Mouse (Mus musculus) intestine, postnatal 0 days (tissue): Measurements from ENCODE around the gene Repin1. TPM values are rescaled to one million over a fixed set of nuclear protein-coding genes. Genes with fewer than 3 reads are reported as not detected.

ENCODE experiments used
- ATAC-seq: fragments of 200-750 bp; cut with Nextera tagmentation; 2 replicates; pipeline ENCODE4 v1.8.0; 2017; ENCODE audit warnings: mild to moderate bottlenecking, moderate TSS enrichment, moderate library complexity
- H3K27ac ChIP-seq: fragments of 300-500 bp; sonication (generic); 2 replicates; pipeline ENCODE4 v1.5.1; 2014; ENCODE audit warnings: mild to moderate bottlenecking, low read depth, low read length, moderate library complexity
- H3K27me3 ChIP-seq: fragments of 300-500 bp; sonication (generic); replicated peaks from 2 replicates; pipeline ENCODE4 v1.6.1; 2014; ENCODE audit warnings: low read length, mixed read lengths; ENCODE audit not compliant: control insufficient read depth, insufficient read depth
- H3K36me3 ChIP-seq: fragments of 300-500 bp; sonication (generic); 2 replicates; pipeline ENCODE4 v1.6.1; 2014; ENCODE audit warnings: mild to moderate bottlenecking, moderate library complexity; ENCODE audit not compliant: control insufficient read depth, insufficient read depth
- H3K4me1 ChIP-seq: fragments of 300-500 bp; sonication (generic); replicated peaks from 2 replicates; pipeline ENCODE4 v1.6.1; 2014; ENCODE audit warnings: antibody characterized with exemption, low read length, mixed read lengths; ENCODE audit not compliant: control insufficient read depth, insufficient read depth
- H3K4me2 ChIP-seq: fragments of 300-500 bp; sonication (generic); replicated peaks from 2 replicates; pipeline ENCODE4 v1.6.1; 2014; ENCODE audit warnings: low read depth, mild to moderate bottlenecking, moderate library complexity
- H3K4me3 ChIP-seq: fragments of 300-500 bp; sonication (generic); 2 replicates; pipeline ENCODE4 v1.5.1; 2014; ENCODE audit warnings: low read depth, low read length
- H3K9ac ChIP-seq: fragments of 300-500 bp; sonication (generic); 2 replicates; pipeline ENCODE4 v1.6.1; 2014; ENCODE audit warnings: mild to moderate bottlenecking, low read depth, low read length
- H3K9me3 ChIP-seq: fragments of 300-500 bp; sonication (generic); 2 replicates; pipeline ENCODE4 v1.6.1; 2016; ENCODE audit warnings: mixed run types; ENCODE audit not compliant: control insufficient read depth
- CTCF ChIP-seq: sonication (generic); IDR thresholded peaks from 2 replicates; pipeline ENCODE4 v1.5.1; 2016; ENCODE audit warnings: low read depth, mild to moderate bottlenecking, control low read depth, antibody characterized with exemption, moderate library complexity
- WGBS: fragments of 180-500 bp; shearing (Covaris S2); extraction: QIAGEN DNeasy Blood & Tissue Kit; methylation state at CpG from one replicate; pipeline ENCODE4 v1.1.7; 2014; 5-methylcytosine and 5-hydroxymethylcytosine counted together
- polyA plus RNA-seq: library from polyadenylated mRNA; unstranded; fragments of >200 nt; fragmentation: Nextera tagmentation; extraction: Ambion mirVana; gene quantifications from 2 replicates; pipeline ENCODE4 v1.2.1, GENCODE M21; 2015

The Repin1 gene
- polyA plus RNA-seq, 1 experiment from 2014 or later: 11.3 TPM

DNA sequence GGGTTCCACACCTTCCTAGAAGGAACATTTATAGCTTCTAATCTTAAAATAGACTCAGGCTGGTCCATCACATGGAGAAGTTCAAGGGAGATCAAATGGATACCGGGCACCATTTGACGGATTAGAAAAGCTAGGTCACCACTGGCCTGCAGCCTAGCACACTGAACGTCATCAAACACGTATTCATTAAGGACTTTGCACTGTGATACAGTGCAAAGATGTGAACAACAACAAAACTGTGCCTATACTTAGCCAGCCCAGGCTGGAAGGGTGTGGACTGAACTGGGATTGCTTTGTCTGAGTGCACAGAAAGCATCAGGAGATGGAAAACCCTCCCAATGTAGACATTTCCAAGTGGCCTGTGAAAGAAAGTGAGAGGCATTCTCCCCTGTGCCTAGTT, 39.9 kb upstream of the Repin1 start:
- H3K4me3 ChIP-seq: peak overlapping the region; percentile 51; the same call in 1 of the 2 replicates
- H3K27ac ChIP-seq: 0 out of 2 replicates have a peak overlapping the region, but pooled peaks have one; percentile 76
- 71% methylated on average over 4 of the region's 4 CpGs for WGBS
- no peak for ATAC-seq
- H3K36me3 ChIP-seq: no peaks in the 10 kb centered on the region
- H3K9ac ChIP-seq: 0 out of 2 replicates have a peak overlapping the region, but pooled peaks have one; percentile 48
- no peaks in the 10 kb centered on the region for H3K9me3 ChIP-seq
- no peaks in the 10 kb centered on the region for H3K27me3 ChIP-seq
- no peak for TF ChIP-seq CTCF
- H3K4me1 ChIP-seq: 0 out of 2 replicates have a peak, but pooled peaks cover under 1% of the 10 kb centered on the region
- H3K4me2 ChIP-seq: peak overlapping the region; percentile 68; the same call in 1 of the 2 replicates

DNA sequence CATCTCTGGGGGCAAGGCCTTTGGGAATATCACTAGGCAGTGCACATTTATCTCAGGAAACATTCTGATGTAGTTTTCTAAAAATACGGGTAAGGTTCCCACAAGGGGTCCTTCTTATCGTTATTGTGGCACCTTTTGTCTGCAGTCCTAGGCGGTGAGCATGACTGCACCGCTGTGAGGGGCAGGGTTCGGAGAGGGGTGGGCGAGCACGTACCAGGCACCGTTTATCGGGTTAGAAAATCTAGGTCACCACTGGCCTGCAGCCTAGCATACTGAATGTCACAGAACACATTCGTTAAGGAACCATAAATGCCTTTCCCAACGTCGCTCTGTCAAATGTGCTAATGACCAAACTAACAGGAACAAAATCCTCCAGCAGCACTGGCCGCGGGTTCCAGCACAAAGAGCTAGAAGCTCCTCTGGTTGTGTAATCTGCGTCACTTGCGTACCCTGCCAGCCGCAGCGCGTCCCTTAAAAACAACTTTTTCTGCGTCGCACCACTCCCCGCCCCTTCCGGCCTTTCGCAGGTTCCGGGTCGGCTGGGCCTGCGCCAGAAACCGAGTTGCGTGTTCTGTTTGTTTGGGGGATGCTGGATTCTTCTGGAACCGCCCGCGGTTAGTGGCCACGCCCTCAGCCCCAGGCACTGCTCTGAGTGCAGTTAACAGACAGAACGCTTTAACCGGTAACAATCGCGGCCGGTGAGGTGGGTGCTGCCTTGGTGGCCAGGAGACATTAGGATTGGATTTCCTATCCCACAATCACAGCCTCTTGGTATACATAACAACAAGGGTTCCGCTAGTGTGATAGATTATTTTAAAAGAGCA, 39.2 kb upstream of the Repin1 start, which contains the start of gene Lrrc61:
Gene Lrrc61, plus strand, starts transcription at position 517 of the 824 bp plus-strand sequence.
- H3K36me3 ChIP-seq: no peaks in the 10 kb centered on the region
- peak within 1 kb of the TSS; percentile 68 for H3K4me2 ChIP-seq
- 1% methylated on average over 39 of the region's 39 CpGs for WGBS
- H3K27me3 ChIP-seq: no peaks in the 10 kb centered on the region
- H3K4me1 ChIP-seq: 0 out of 2 replicates have a peak, but pooled peaks cover 5% of the 10 kb centered on the region
- H3K4me3 ChIP-seq: peak within 1 kb of the TSS; percentile 51
- H3K9ac ChIP-seq: peak within 1 kb of the TSS; percentile 48; the same call in 1 of the 2 replicates
- TF ChIP-seq CTCF: no peak
- no peaks in the 10 kb centered on the region for H3K9me3 ChIP-seq
- ATAC-seq: peak; percentile 89
- peak within 1 kb of the TSS; percentile 76 for H3K27ac ChIP-seq

DNA sequence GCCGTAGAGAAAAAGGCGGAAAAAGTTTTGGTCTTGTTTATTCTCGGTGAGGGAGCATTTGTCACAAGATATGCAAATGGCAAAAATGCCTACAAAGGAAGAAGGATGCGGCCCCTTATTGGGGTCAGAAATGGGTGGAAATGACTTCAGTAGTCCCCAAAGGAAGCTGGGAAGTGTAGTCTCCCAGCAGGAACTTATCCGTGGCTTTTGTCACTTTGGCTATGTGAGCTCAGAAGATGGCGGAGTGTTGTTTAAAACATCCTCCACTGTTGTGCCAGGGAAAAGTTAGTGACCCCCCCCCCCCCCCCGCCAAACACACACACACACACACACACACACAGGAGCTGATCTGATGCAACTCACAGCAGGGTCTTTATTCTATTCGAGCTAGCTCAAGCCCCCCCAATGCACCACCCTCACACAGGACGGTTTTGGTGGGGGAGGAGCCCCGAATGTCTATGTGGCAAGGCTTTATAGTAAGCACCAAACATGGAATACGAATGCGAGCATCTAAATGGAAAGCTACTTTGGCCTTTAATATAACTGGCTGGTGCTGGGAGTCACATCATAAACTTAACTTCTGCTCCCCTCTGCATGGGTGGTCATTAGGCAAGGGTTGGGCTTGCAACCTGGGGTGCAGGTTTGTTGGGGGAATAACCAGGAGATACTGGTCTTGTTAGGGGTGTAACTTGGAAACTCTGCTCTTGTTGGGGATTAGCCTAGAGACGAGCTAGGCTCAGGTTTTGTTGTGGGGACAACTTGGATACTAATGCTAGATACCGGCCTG, 38.4 kb upstream of the Repin1 start:
- TF ChIP-seq CTCF: no peak
- peak overlapping the region; percentile 68 for H3K4me2 ChIP-seq
- H3K9ac ChIP-seq: peak overlapping the region; percentile 48; the same call in 1 of the 2 replicates
- no peaks in the 10 kb centered on the region for H3K9me3 ChIP-seq
- peak; percentile 74 for ATAC-seq
- peak overlapping the region; percentile 51 for H3K4me3 ChIP-seq
- no peaks in the 10 kb centered on the region for H3K36me3 ChIP-seq
- 32% methylated on average over 14 of the region's 14 CpGs for WGBS
- H3K27me3 ChIP-seq: no peaks in the 10 kb centered on the region
- peak overlapping the region; percentile 76 for H3K27ac ChIP-seq
- 0 out of 2 replicates have a peak, but pooled peaks cover 5% of the 10 kb centered on the region for H3K4me1 ChIP-seq

DNA sequence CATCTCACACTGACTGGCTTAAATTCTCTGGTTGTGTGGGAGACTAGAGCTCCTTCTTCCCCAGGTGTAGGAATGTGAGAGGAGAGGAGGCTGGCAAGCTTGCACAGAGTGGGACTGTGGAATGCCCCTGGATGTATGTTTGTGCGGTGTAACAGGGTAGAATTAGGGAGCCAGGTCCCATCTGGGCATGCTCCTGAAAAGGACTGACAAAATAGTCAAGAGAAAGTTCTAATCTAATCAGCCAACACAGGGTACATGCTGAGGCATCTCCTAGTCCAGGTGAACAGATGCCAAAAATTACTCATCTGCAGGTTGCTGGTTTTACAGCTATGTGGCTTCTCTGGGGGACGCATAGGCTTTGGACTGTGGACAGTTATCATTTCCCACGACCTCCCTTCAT, 37.7 kb upstream of the Repin1 start:
- H3K9ac ChIP-seq: no peak overlapping the region
- TF ChIP-seq CTCF: no peak

DNA sequence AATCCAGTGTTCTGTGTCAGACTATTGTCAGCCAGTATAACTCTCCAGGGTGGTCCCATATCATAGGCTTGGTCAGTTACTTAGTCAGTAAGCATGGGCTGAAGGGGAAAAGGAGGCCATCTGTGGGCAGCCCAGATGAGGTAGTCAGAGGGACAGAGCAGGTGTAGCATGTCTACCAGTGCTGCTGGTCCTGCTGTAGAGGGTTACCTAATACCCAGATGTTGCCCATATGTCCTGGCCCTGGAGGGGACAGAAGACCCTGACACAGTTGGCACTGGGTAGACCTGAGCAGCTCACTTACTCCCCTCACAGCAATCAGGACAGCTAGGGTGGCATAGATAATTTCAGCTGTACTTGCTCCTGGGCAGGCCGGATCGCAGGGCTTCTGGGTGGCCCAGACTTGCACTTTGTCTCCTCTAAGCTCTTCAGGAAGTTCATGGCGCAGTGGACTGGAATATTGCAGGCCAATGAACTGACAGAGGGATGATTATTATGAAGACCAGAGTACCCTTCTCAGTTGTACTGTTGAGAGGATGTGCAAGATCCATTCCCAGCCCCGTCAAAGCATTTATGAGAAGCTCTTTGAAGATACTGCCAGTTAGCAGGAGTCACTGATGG, 27.9 kb upstream of the Repin1 start:
- H3K27me3 ChIP-seq: no peaks in the 10 kb centered on the region
- H3K4me3 ChIP-seq: no peak overlapping the region
- no peak overlapping the region for H3K27ac ChIP-seq
- H3K4me2 ChIP-seq: no peak overlapping the region
- H3K4me1 ChIP-seq: no peaks in the 10 kb centered on the region
- no peak for ATAC-seq
- TF ChIP-seq CTCF: no peak
- H3K9ac ChIP-seq: no peak overlapping the region
- no peaks in the 10 kb centered on the region for H3K9me3 ChIP-seq
- WGBS: 73% methylated on average over 4 of the region's 4 CpGs
- H3K36me3 ChIP-seq: peaks cover 7% of the 10 kb centered on the region; the same call in 1 of the 2 replicates

More for the DNA sequence above, 37.7 kb upstream of the Repin1 start:
- no peaks in the 10 kb centered on the region for H3K27me3 ChIP-seq
- H3K4me1 ChIP-seq: 0 out of 2 replicates have a peak, but pooled peaks cover 5% of the 10 kb centered on the region
- no peak overlapping the region for H3K4me2 ChIP-seq
- no peaks in the 10 kb centered on the region for H3K9me3 ChIP-seq
- no peak for ATAC-seq
- no peak overlapping the region for H3K4me3 ChIP-seq
- no peak overlapping the region for H3K27ac ChIP-seq
- WGBS: 76% methylated on average over 3 of the region's 3 CpGs
- H3K36me3 ChIP-seq: no peaks in the 10 kb centered on the region

DNA sequence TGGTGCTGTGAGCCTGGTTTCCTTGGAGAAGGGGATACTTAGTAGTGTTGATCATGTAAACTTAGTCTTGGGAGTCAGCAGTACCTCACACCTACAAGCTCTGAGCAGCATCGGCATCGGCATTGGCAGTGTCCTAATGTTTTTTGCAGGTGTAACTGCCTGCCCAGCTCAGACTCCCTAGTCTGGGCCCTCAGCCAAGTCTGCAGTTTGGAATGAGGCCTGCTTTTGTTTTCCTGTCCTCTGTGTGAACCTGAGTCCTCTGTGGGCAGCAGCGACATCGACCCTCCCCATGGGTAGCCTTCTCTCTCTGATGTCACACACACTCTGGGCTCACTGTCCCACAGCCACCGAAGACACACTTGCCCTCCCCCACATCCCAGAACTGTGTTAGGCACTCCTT, 27.4 kb upstream of the Repin1 start:
- H3K4me1 ChIP-seq: no peaks in the 10 kb centered on the region
- WGBS: 47% methylated on average over 5 of the region's 5 CpGs
- no peak overlapping the region for H3K4me2 ChIP-seq
- no peak overlapping the region for H3K9ac ChIP-seq
- H3K27me3 ChIP-seq: no peaks in the 10 kb centered on the region
- no peaks in the 10 kb centered on the region for H3K9me3 ChIP-seq
- ATAC-seq: no peak
- no peak for TF ChIP-seq CTCF
- no peak overlapping the region for H3K27ac ChIP-seq
- H3K4me3 ChIP-seq: no peak overlapping the region
- H3K36me3 ChIP-seq: peaks cover 7% of the 10 kb centered on the region; the same call in 1 of the 2 replicates
